Mouse (Mus musculus) brain, embryonic 14.5 days (tissue): ENCODE data around the gene Fam171a2.

ENCODE experiments used
- CTCF ChIP-seq: fragments of 200-500 bp; IDR thresholded peaks from 2 replicates; pipeline ENCODE4 v1.5.1; 2012; ENCODE audit warnings: inconsistent platforms, mild to moderate bottlenecking, moderate library complexity, borderline replicate concordance; ENCODE audit not compliant: insufficient read depth, insufficient read length; ENCODE audit errors: extremely low read depth
- POLR2A ChIP-seq: fragments of 200-500 bp; IDR thresholded peaks from 2 replicates; pipeline ENCODE4 v1.6.1; 2012; ENCODE audit warnings: mild to moderate bottlenecking, inconsistent platforms, borderline replicate concordance; ENCODE audit not compliant: poor library complexity, insufficient read depth, insufficient read length, severe bottlenecking; ENCODE audit errors: extremely low read depth

DNA sequence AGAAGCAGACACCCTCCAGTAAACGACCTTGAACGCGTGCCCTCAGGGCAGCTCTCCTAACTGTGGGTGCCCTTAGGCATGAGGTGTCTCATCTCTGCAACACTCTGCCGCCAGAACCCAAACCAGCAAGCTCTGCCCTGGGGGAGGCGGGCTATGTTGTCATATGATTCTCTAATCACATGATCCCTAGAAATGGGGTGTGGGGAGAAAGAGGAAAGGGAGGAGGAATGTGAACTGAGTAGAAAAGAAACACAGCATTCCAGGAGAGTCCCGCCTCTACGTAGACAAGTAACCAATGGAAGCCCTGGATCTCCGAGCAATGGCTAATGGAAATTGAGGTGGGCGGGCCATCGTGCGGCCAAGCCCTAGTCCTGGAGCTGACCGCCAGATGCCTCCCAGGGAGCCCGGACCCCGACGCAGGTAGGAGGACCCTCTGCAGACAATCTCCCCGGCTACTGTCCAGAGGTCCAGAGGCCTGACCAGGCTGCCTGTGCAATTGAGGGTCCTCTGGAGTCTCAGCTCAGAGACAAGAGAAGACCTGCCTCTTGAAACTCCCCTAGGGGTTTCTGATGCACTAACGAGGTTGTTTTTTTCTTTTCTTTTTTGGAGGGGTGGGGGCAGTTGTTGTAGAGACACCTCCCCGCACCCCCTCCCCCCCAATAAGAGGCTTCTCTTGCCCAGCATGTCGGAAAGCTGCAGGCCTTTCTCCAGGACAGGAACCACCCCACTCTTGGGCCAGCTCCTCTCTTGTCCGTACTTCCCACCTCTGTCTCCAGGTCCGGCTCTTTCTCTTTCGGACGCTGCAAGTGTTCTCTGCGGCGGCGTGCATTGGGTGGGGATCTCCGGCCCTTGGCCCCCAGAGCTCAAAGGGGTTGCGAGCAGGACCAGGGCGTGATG, 17.1 kb downstream of the Fam171a2 start, which contains the start of gene Grn:
- TF ChIP-seq CTCF (no peak), POLR2A (peak; percentile 22; the same call in 1 of the 2 replicates)
